Mouse (Mus musculus) ovary, postnatal 36 days (tissue): ENCODE measurements around the gene Gm16506.
"Not testable (repeated sequence)": the region's sequence is repeated elsewhere in the genome, so short reads cannot be mapped to it uniquely, and the experiment has no call there.

Experiments used
- DNase-seq: peaks from one replicate; pipeline ENCODE4 v3.0.0; 2022; ENCODE audit warnings: low spot score, mixed read lengths

Gene Gm16506

DNA sequence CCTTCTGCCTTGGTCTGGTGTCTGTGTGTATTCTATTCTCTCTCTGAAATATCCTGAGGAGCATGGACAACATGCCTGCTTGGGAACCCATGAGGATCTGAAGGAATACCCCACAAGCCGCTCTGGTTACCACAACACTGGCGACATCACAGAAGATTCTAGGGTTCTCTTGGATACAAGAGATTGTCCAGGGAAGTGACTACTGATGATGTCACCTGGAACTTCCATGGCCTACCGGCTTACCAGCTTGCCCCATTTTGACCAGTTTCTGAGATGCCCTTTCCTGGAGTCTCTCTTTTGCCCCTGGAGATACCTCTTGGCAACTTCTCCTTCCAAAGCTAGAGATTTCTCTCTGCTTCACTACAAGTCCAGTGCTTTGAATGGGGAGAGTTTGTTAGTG lies at the start of gene Gm16506:
Gm16506 (minus strand) TSS at position 101 of the 400 bp plus-strand sequence.
- DNase-seq: not testable (repeated sequence)

DNA sequence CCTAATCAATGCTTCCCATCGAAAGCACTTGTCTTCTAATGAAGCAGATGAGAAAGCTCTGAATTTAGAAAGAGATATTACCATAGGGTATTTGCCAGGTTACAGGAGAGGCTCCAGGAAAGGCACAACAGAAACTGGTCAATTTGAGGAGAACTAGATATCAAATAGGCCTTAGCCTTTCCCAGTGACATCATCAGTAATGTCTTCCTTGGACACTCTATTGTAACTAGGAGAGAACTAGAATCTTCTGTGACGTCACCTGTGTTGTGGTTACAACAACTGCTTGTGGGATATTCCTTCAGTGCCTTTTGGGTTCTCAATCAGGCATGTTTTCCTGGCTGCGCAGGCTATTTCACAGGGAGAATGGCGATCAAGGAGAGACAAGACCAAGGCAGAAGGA lies 20.3 kb upstream of the Gm16506 start, which contains the start of gene Gm6526:
Gm6526 (plus strand) TSS at position 301 of the 400 bp plus-strand sequence.
- not testable (repeated sequence) for DNase-seq

DNA sequence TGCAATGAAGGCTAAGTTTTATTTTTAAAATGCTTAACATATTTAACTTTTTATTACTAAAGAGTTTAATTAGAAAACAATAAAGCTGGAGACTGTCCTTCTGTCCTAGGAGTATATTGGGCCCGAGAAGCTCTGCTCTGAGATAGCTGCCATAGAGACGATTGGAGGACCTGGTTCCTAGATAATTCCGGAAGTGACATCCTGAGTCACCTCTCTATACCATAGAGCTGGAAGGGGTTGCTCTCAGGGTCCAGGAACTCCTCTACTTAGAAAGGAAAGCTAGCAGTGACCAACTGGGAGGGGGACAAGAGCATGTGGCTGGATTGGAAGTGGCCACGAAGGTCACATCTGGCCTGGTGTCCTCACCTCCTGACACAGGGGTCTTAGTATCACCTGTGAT lies 29.7 kb downstream of the Gm16506 start, which contains the start of gene Gm7324:
Gm7324 (plus strand) TSS at position 208 of the 400 bp plus-strand sequence.
- not testable (repeated sequence) for DNase-seq

DNA sequence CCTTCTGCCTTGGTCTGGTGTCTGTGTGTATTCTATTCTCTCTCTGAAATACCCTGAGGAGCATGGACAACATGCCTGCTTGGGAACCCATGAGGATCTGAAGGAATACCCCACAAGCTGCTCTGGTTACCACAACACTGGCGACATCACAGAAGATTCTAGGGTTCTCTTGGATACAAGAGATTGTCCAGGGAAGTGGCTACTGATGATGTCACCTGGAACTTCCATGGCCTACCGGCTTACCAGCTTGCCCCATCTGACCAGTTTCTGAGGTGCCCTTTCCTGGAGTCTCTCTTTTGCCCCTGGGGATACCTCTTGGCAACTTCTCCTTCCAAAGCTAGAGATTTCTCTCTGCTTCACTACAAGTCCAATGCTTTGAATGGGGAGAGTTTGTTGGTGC lies 50.2 kb downstream of the Gm16506 start, which contains the start of gene Gm8165:
Gm8165 (minus strand) TSS at position 101 of the 400 bp plus-strand sequence.
- not testable (repeated sequence) for DNase-seq
